Mouse (Mus musculus): ENCODE data around the gene 2610001J05Rik. TPM values are rescaled to one million over a fixed set of nuclear protein-coding genes. Genes with fewer than 3 reads are reported as not detected.

Gene 2610001J05Rik
- 109 and 118 TPM in 2 replicates for polyA plus RNA-seq (2015; fragmentation: Nextera tagmentation; extraction: Ambion mirVana)

DNA sequence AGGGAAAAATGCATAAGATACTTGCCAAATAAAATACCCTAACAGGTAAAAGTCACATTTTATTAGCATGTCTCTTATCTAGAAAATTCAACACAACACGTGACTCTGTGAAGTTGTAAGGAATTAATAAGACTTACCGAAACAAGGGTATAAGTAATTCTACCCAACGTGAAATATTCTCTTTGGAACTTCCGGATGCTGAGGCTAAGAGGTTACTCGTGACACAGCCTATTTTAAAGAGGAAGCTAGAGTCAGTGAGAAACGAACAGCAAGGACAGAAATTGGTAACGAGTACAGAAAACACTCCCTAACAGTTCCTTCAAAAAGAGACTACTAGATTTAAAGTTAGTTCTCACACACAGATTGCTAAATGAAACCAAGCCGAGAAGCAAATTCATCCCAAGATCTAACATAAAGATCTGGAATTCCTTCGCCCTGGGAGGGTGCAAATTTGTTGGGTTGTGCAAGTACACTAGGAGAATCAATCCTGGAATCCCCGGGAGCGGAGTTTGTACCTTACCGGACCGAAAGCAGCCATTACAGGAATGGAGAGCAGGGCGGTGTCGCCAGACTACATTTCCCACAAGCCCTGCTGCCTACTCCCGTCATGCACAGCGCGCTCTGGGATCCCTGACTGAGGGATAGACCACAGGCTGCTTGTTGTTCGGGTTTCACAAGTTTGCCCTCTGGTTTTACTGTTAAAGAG, at the start of gene 2610001J05Rik:
TSS of gene 2610001J05Rik (minus strand) at position 600 of the 706 bp plus-strand sequence.
- WGBS, result 1% methylated on average over 19 of the region's 19 CpGs
- ATAC-seq, result peak; percentile 100
- H3K9ac ChIP-seq, result peak within 1 kb of the TSS; percentile 62

DNA sequence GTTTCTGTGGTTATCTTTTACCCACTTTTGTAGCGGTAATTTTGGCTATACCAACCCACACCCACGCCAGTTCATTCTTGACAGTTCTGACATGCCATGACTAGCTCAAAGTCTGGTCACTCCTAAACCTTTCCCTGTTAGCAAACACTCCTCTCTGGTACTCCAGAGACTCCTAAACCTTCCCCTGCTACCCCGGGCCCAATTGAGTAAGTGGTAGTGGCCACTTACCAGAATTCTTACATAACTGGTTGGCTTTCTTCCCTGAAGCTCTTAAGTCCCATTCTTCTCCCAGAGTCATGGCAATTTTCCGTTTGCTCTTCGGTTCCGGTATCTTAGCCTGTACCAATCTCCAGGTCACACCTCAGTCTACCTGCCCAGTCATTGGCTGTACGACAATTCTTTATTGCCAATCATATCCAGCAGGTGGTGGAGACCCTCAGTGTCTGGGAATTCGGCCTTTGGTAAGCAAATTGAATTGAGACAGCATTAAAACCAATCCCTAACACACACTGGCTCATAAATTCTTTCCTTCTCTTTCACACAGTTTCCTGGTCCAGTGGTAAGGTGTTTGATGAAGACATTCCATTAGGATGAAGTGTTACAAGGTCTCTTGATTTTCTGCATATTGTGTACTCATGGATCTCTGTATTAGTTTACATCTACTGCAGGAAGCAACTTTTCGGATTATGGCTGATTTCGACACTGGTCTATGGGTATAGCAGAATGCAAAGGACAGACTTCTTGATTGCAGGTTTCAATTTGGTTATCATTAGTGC, 38.6 kb upstream of the 2610001J05Rik start:
- no peaks in the 10 kb centered on the region for H3K36me3 ChIP-seq
- H3K4me1 ChIP-seq (replicated peaks), result no peaks in the 10 kb centered on the region
- no peak overlapping the region for H3K9ac ChIP-seq
- H3K27me3 ChIP-seq (replicated peaks), result no peaks in the 10 kb centered on the region
- ATAC-seq, result no peak
- no peak overlapping the region for H3K27ac ChIP-seq
- no peak overlapping the region for H3K4me2 ChIP-seq (replicated peaks)
- no peak overlapping the region for H3K4me3 ChIP-seq (replicated peaks)
- no peaks in the 10 kb centered on the region for H3K9me3 ChIP-seq
- 92% methylated on average over 10 of the region's 10 CpGs for WGBS

More for the DNA sequence above, at the start of gene 2610001J05Rik:
- Histone ChIP-seq H3K27ac (peak within 1 kb of the TSS; percentile 80), H3K27me3 (replicated peaks) (no peaks in the 10 kb centered on the region), H3K36me3 (no peaks in the 10 kb centered on the region), H3K4me3 (replicated peaks) (peak within 1 kb of the TSS; percentile 55), H3K4me1 (replicated peaks) (no peaks in the 10 kb centered on the region), H3K9me3 (no peaks in the 10 kb centered on the region), H3K4me2 (replicated peaks) (peak within 1 kb of the TSS; percentile 52)

DNA sequence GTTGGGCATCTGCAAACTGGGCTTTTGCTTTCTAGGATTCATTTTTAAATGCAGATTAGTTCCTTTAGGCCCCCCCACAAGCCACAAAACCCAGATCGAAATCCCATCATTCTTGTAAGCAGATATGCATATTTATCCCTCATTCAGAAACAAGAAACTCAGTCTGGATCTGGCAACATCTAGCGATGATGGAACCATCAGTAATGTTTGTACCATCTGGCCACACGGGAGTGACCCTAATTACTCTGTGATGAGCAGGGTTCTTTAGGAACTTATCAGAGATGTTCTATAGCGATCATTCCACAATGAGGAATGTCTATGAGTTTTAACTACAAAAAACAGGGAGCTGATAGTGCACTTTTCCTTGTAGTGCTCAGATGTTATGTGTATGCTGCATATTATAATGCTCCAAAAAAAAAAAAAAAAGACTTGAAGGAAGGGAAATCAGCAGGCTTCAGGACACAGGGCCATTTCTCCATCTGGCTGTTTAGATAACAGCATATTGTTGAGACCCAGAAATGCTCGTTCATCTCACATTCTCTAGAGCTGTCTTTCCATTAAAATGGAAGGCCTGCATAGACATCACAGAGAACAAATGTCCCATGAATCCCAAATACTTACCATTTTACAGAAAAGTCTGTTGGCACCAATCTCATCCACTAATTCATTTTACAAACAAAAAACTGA, 31.8 kb upstream of the 2610001J05Rik start:
- Histone ChIP-seq H3K4me2 (replicated peaks) (no peak overlapping the region), H3K9ac (no peak overlapping the region), H3K9me3 (no peaks in the 10 kb centered on the region), H3K36me3 (no peaks in the 10 kb centered on the region), H3K27ac (no peak overlapping the region), H3K27me3 (replicated peaks) (no peaks in the 10 kb centered on the region), H3K4me1 (replicated peaks) (no peaks in the 10 kb centered on the region), H3K4me3 (replicated peaks) (no peak overlapping the region)
- WGBS, result 85% methylated on average over 5 of the region's 5 CpGs
- no peak for ATAC-seq

DNA sequence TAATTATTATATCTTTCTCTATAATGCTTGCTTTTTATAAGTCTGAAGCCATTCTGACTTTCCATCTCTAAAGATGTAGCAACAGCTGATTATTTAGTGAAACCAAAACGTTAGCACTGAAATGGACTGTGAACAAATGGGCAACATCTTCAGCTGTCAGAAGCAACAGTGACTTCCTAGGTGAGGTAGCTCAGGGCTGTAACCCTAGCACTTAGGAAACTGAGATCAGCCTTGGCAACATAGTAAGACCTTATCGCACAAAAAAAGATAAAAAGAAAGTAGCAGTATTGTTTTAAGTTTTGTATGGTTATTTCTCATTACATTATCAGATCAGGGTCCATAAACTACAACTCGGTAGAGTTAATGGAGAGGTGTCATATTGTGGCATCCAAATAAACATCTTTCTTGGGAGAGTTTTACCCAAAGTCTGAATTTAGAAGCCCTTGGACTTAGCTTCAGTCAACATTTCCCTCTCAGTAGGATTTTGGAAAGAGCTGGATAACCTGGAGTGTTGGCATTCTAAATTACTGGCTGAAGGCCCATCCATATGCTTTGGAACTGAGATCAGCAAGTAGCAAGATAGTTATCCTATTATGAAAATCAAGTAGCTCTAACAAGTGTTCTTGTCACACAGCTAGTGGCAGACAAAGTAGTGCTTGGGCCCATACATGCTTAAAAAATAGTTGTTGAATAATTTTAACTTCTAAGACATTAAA, 13.7 kb upstream of the 2610001J05Rik start:
- Histone ChIP-seq H3K27me3 (replicated peaks) (no peaks in the 10 kb centered on the region), H3K4me1 (replicated peaks) (no peaks in the 10 kb centered on the region), H3K9me3 (no peaks in the 10 kb centered on the region), H3K9ac (no peak overlapping the region), H3K36me3 (no peaks in the 10 kb centered on the region), H3K4me3 (replicated peaks) (no peak overlapping the region), H3K4me2 (replicated peaks) (no peak overlapping the region), H3K27ac (no peak overlapping the region)
- no peak for ATAC-seq
- 83% methylated on average over 3 of the region's 3 CpGs for WGBS

DNA sequence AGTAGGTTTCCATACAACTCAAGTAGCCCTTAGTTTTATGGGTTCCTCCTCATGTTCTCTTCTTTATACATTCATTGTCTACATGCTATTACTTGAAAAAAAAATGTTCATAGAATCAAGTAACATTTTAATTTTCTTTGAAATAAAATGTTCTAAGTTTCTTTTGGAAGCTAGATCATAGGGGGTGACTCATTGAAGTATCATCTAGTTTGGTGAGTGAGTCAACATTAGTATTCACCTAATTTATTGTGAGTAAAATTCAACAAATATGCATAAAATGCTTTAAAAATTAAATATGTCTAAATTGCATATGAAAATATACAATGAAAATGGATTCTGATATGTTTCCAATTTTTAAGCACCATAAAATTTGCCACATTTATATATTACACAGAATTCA, 11.6 kb upstream of the 2610001J05Rik start:
- Histone ChIP-seq H3K4me2 (replicated peaks) (no peak overlapping the region), H3K27ac (no peak overlapping the region), H3K9me3 (no peaks in the 10 kb centered on the region), H3K9ac (no peak overlapping the region), H3K36me3 (no peaks in the 10 kb centered on the region), H3K4me3 (replicated peaks) (no peak overlapping the region), H3K27me3 (replicated peaks) (no peaks in the 10 kb centered on the region), H3K4me1 (replicated peaks) (no peaks in the 10 kb centered on the region)
- ATAC-seq, result no peak

DNA sequence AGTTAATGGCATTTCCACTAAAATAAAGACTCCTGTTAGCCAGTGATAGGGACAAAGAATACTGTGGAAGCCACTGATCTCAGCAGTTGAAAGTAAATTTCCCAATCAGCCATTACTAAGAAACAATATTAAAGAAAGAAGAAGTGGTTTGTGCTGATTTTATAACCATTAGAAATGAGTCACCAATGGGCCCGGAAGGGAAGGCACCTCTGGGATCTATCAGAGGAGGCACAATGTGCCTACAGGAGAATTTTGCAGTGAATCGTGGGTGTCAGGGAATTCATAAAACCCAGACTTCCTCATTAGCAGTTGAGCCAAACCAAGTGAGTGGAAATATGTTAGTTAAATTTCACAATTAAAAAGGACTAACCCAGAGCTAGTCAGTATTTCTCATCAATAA, 2.6 kb upstream of the 2610001J05Rik start:
- Histone ChIP-seq H3K9me3 (no peaks in the 10 kb centered on the region), H3K4me1 (replicated peaks) (no peaks in the 10 kb centered on the region), H3K4me2 (replicated peaks) (no peak overlapping the region), H3K4me3 (replicated peaks) (no peak overlapping the region), H3K36me3 (no peaks in the 10 kb centered on the region), H3K9ac (no peak overlapping the region), H3K27ac (no peak overlapping the region), H3K27me3 (replicated peaks) (no peaks in the 10 kb centered on the region)
- WGBS, result 78% methylated on average over 2 of the region's 2 CpGs
- no peak for ATAC-seq

DNA sequence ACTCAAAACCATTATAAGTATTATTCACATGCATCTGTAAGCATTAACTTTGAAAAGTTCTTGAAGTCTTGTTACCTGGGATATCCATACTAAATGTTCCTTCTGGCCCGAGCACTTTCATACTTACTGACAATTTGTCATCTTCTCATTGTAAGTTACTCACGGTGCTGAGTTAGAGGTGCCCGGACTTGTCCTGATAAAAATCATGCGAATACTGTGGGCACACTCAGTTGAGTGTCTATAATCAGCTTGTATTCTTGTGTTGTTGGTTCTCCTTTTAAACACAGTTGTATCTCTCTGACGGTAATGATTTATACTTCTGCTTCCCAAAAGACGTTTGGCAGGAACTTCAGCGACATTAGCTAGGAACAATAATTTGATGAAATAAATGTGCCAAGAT, 758 bp upstream of the 2610001J05Rik start:
- H3K36me3 ChIP-seq, result no peaks in the 10 kb centered on the region
- H3K9ac ChIP-seq, result no peak overlapping the region
- no peak overlapping the region for H3K27ac ChIP-seq
- no peaks in the 10 kb centered on the region for H3K4me1 ChIP-seq (replicated peaks)
- ATAC-seq, result no peak
- H3K27me3 ChIP-seq (replicated peaks), result no peaks in the 10 kb centered on the region
- no peak overlapping the region for H3K4me3 ChIP-seq (replicated peaks)
- H3K4me2 ChIP-seq (replicated peaks), result peak overlapping the region; percentile 52
- 61% methylated on average over 7 of the region's 7 CpGs for WGBS
- H3K9me3 ChIP-seq, result no peaks in the 10 kb centered on the region

DNA sequence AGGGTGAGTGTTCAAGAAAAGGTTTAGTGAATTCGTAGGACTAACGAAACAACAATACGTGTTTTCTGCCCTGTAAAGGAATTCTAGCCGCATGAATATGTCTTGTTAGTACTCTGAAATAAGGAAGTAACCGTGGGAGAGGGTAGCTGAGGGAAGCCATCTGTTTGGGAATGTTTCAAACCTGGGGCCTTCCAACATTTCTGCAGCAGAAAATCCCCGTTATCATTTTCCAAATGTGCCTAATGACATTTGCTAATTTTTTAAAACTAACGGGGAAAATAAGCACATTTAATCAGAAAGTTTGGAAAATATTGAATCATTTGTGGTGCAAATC, 274 bp upstream of the 2610001J05Rik start:
- Histone ChIP-seq H3K4me3 (replicated peaks) (peak overlapping the region; percentile 55), H3K9ac (peak overlapping the region; percentile 45), H3K36me3 (no peaks in the 10 kb centered on the region), H3K27ac (peak overlapping the region; percentile 60; the same call in 1 of the 2 replicates), H3K27me3 (replicated peaks) (no peaks in the 10 kb centered on the region), H3K4me2 (replicated peaks) (peak overlapping the region; percentile 52), H3K4me1 (replicated peaks) (no peaks in the 10 kb centered on the region), H3K9me3 (no peaks in the 10 kb centered on the region)
- 1% methylated on average over 7 of the region's 7 CpGs for WGBS
- peak; percentile 87 for ATAC-seq

DNA sequence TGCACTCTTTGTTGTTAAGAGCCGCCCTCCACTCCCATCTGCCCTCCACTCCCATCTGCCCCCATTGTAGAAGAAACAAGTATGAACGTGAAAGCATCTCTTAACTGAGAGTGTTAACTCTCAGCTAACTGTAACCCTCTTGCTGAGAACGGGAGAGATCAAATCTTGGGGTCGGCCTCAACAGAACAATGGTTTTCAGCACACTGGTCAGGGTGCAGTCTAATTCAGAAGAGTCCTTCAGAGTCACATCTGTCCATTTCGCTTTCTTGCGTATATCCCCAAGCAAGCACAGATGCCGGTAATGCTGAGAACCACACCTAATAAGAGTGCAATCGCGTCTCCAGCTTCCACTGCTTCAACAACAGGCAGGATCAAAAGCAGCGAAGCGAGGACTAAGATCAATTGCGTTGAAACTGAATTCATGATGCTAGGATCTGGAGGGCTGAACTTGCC, 1.0 kb downstream of the 2610001J05Rik start:
- WGBS, result 46% methylated on average over 12 of the region's 12 CpGs
- H3K27ac ChIP-seq, result no peak overlapping the region

DNA sequence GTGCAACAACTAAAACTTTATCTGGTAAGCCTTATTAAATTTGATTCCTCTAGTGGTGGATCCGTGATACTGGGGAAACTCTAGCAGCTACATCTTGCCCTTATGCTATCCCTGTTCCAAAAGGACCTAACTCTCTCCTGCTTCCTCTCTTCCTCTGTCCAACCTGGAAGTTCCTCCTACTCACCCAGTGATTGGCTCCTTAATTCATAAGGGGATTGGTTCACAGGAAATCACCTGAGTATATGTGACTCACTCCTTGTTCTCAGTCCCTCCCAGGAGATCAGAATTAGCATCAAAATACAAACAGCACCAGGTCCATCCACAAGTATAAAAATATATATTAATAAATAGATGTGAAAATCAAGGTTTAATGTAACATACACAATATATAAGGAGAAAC, 10.7 kb downstream of the 2610001J05Rik start:
- ATAC-seq, result no peak
- H3K9me3 ChIP-seq, result no peaks in the 10 kb centered on the region
- no peaks in the 10 kb centered on the region for H3K36me3 ChIP-seq
- H3K4me2 ChIP-seq (replicated peaks), result no peak overlapping the region
- WGBS, result 84% methylated on average over 1 of the region's 1 CpGs
- no peak overlapping the region for H3K9ac ChIP-seq
- H3K27me3 ChIP-seq (replicated peaks), result no peaks in the 10 kb centered on the region
- H3K4me3 ChIP-seq (replicated peaks), result no peak overlapping the region
- no peaks in the 10 kb centered on the region for H3K4me1 ChIP-seq (replicated peaks)
- no peak overlapping the region for H3K27ac ChIP-seq

More for the DNA sequence above, 1.0 kb downstream of the 2610001J05Rik start:
- Histone ChIP-seq H3K9ac (0 out of 2 replicates have a peak overlapping the region, but pooled peaks have one; percentile 1), H3K27me3 (replicated peaks) (no peaks in the 10 kb centered on the region), H3K4me1 (replicated peaks) (no peaks in the 10 kb centered on the region), H3K36me3 (no peaks in the 10 kb centered on the region), H3K9me3 (no peaks in the 10 kb centered on the region), H3K4me3 (replicated peaks) (peak overlapping the region; percentile 25), H3K4me2 (replicated peaks) (peak overlapping the region; percentile 49)
- ATAC-seq, result 0 out of 2 replicates have a peak, but pooled peaks have one; percentile 11

DNA sequence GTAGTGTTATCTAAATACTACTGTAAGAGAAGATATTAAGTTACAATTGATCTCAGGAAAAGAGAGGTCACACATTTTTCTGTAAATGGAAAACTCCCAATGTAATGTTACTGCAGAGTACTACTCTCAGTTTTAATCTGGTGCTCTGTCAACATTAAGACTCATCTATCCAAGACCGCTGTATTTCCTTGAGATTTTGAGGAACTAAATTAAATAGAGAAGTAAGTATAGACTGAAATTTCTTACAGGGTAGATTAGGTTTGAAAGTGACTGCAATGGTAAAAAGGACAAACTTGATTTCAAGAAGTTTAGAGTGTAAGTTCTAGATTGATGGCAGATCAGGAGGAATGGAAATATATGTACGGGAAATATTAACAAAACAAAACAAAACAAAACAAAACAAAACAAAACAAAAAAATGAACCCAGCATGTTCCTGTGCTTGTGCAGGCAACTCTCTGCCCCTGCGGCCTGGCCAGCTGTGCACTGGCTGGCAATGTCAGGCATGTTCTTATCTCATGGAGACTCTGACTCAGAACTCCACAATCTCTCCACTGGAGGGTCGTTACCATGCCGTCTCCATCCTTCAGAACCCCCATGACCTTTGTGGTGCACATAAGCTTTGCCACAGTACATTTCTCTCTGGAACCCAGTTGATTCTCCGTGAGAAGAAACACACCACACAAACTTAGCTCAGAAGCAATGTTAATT, 11.3 kb downstream of the 2610001J05Rik start:
- H3K27ac ChIP-seq, result no peak overlapping the region
- no peak overlapping the region for H3K4me2 ChIP-seq (replicated peaks)
- ATAC-seq, result no peak
- no peak overlapping the region for H3K4me3 ChIP-seq (replicated peaks)
- no peak overlapping the region for H3K9ac ChIP-seq
- no peaks in the 10 kb centered on the region for H3K27me3 ChIP-seq (replicated peaks)
- H3K4me1 ChIP-seq (replicated peaks), result no peaks in the 10 kb centered on the region
- H3K9me3 ChIP-seq, result no peaks in the 10 kb centered on the region
- WGBS, result 80% methylated on average over 6 of the region's 6 CpGs
- no peaks in the 10 kb centered on the region for H3K36me3 ChIP-seq

Data from intestine, embryonic 15.5 days (tissue).